Mouse (Mus musculus): ENCODE data around the gene Smg6.

Smg6 gene

GRCm38 (mm10) chr11:74925577-74926387 is at the start of gene Smg6, which contains the start of gene Srr:
Gene Smg6 (plus strand): TSS chr11:74925823.
Gene Srr (minus strand): TSS chr11:74925948.
- DNase-seq = peak; percentile 97 to 98

GRCm38 (mm10) chr11:74876801-74877200 is 48.8 kb upstream of the Smg6 start:
- DNase-seq = peak; percentile 67 to 75

- no peak for DNase-seq
Measured at GRCm38 (mm10) chr11:74880999-74881398, 44.6 kb upstream of the Smg6 start.

- DNase-seq = no peak
Measured at GRCm38 (mm10) chr11:74881979-74882378, 43.6 kb upstream of the Smg6 start.

- no peak for DNase-seq
Measured at GRCm38 (mm10) chr11:74883098-74883497, 42.5 kb upstream of the Smg6 start.

GRCm38 (mm10) chr11:74894619-74895018 is 31.0 kb upstream of the Smg6 start:
- no peak for DNase-seq

- DNase-seq = peak; percentile 73 to 82
Measured at GRCm38 (mm10) chr11:74895980-74896900, 29.4 kb upstream of the Smg6 start.

GRCm38 (mm10) chr11:74896901-74897677 is 28.5 kb upstream of the Smg6 start, which contains the start of gene Sgsm2:
Gene Sgsm2 (minus strand): TSS chr11:74897060.
- peak; percentile 78 to 88 for DNase-seq

- peak; percentile 92 to 97 for DNase-seq
Measured at GRCm38 (mm10) chr11:74897678-74898516, 27.7 kb upstream of the Smg6 start, which contains the start of gene Tsr1. Gene Tsr1 (plus strand): TSS chr11:74898071.

- DNase-seq = no peak
Measured at GRCm38 (mm10) chr11:74898517-74898827, 27.2 kb upstream of the Smg6 start.

- no peak for DNase-seq
Measured at GRCm38 (mm10) chr11:74901555-74901954, 24.1 kb upstream of the Smg6 start.

GRCm38 (mm10) chr11:74902416-74902815 is 23.2 kb upstream of the Smg6 start:
- no peak for DNase-seq

GRCm38 (mm10) chr11:74907850-74908249 is 17.8 kb upstream of the Smg6 start:
- no peak for DNase-seq

- DNase-seq = peak; percentile 30 to 57
Measured at GRCm38 (mm10) chr11:74908618-74909399, 16.8 kb upstream of the Smg6 start.

GRCm38 (mm10) chr11:74909978-74910377 is 15.6 kb upstream of the Smg6 start:
- DNase-seq = no peak

GRCm38 (mm10) chr11:74912492-74912891 is 13.1 kb upstream of the Smg6 start:
- DNase-seq = no peak

GRCm38 (mm10) chr11:74919249-74919648 is 6.4 kb upstream of the Smg6 start:
- no peak for DNase-seq

- peak; percentile 66 to 77 for DNase-seq
Measured at GRCm38 (mm10) chr11:74924149-74924548, 1.5 kb upstream of the Smg6 start.

- no peak for DNase-seq
Measured at GRCm38 (mm10) chr11:74926388-74927005, 874 bp downstream of the Smg6 start.

- no peak for DNase-seq
Measured at GRCm38 (mm10) chr11:74927236-74927725, 1.7 kb downstream of the Smg6 start.

Data from kidney, postnatal 4 days (tissue).